Mouse (Mus musculus) CD4-positive naive resting alpha-beta T cell, adult 57 days (primary cell): ENCODE results near the gene Wiz. TPM values are rescaled to one million over a fixed set of nuclear protein-coding genes. Genes with fewer than 3 reads are reported as not detected.

Experiments
- total RNA-seq: library from RNA; stranded (reverse); gene quantifications from one replicate; pipeline ENCODE4 v1.2.4, GENCODE M21; 2023

Wiz gene
- 35.1 TPM for total RNA-seq

DNA sequence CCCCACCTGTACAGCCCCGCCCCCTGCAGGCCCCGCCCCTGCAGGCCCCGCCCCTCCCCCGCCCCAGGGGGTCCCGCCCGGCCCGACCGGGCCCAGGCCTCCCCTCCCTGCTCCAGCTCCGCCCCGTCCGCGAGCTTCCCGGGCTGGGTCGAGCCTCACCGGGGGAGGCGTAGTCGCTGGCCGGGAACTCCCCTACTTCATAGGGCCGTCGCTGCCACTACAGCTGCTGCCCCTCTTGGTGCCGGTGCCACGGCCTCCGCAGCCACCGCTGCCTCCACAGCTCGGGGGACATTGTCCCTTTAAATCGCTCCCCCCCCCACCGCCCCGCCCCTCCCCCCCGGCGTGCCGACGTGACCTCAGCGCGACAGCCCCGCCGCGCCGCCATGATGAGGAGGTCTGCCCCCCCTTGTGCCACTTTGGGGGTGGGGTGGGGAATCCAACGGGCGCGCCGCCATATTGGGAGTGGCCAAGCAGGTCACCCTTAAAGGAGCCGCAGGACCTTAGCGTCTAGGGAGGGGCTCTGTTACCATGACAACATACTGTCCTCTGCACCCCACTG, at the start of gene Wiz:
TSS of gene Wiz (minus strand) at position 339 of the 559 bp plus-strand sequence.

DNA sequence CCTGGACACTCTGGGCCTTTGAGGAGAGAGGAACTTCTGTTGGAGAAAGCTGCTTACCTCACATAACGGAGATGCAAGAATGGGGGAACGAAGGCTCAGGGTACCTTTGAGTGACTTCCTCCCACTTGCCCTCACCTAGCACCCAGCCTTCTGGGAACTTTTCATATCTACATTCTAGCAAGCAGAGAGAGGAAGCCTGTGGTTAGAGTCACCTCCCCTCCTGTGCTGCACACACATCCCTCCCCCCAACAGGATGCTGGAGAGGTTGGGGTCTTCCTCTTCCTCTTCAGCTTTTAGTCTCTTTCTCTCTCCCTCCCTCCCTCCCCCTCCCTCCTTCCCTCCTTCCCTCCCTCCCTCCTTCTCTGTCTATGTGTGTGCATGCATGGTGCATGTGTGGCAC, 34.8 kb upstream of the Wiz start, which contains the start of gene Pglyrp2:
TSS of gene Pglyrp2 (minus strand) at position 134 of the 400 bp plus-strand sequence.

GRCm38 (mm10) chr17:32403417-32403816, 14.2 kb upstream of the Wiz start, which contains the start of gene Rasal3:
Gene Rasal3, minus strand, starts transcription at chr17:32403583.

GRCm38 (mm10) chr17:32350382-32350983, 38.8 kb downstream of the Wiz start, which contains the start of gene Akap8l:
Gene Akap8l, minus strand, starts transcription at chr17:32350607.

DNA sequence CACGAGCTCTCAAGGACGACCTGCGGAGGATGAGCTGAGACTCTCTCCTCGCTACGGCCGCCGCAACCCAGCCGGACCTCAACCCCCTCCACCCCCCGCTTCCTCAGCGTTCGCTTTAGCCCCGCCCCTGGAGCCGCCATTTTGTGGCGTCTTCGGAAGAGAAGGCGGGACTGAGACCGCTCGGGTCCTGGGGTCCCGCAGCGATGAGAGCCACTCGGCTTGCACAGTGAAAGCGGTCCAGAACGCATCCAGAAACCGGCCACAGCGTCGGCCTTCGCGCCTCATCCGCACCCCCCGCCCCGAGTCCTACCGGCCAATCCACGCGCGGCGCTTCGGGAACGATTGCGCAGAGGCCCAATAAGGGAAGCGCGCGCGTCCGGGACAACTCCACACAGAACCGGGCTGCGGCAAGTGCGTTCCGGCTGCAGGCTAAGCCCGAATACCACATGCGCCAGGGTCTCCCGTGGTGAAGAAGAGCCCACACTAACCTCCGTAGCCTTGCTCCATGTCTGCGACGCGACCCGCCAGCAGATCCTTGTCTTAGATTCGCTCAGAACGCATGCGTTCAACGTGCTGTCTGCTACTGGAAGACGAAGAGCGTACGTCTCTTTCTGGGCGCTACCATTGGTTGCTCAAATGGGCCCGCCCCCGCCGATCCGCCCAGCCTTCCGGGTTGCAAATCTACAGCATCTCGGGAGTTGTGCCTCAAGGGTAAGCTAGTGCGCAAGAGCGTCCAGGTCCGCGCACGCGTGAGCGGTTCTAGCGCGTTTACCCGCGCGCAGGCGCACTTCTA, 68.4 kb downstream of the Wiz start, which contains the start of gene Akap8:
TSS of gene Akap8 (minus strand) at position 642 of the 793 bp plus-strand sequence.

Other genes with a start within 250 kb of the Wiz start
- gene Notch3, start 222.6 kb downstream of the Wiz start, total RNA-seq: 0.12 TPM
- 2.6 TPM for gene Ephx3, start 199.9 kb downstream of the Wiz start, total RNA-seq
- gene Brd4, start 104.7 kb downstream of the Wiz start, total RNA-seq: 314 TPM
- 356 TPM for gene Akap8, start 68.2 kb downstream of the Wiz start, total RNA-seq
- 193 TPM for gene Akap8l, start 38.8 kb downstream of the Wiz start, total RNA-seq
- gene Rasal3, start 14.1 kb upstream of the Wiz start, total RNA-seq: 585 TPM
- gene Pglyrp2, start 34.7 kb upstream of the Wiz start, total RNA-seq: 84.0 TPM
- not detected for gene Cyp4f39, start 63.3 kb upstream of the Wiz start, total RNA-seq
- 1.4 TPM for gene Cyp4f17, start 116.6 kb upstream of the Wiz start, total RNA-seq
- gene Cyp4f16, start 147.1 kb upstream of the Wiz start, total RNA-seq: 6.7 TPM
- 0.44 TPM for gene Cyp4f37, start 231.9 kb upstream of the Wiz start, total RNA-seq